Mouse (Mus musculus): ENCODE results near the gene Hlcs. TPM values are rescaled to one million over a fixed set of nuclear protein-coding genes. Genes with fewer than 3 reads are reported as not detected.

Hlcs gene
- polyA plus RNA-seq, 1 experiment from 2014 or later = 2.1 TPM

- Histone ChIP-seq H3K27me3 (no peaks in the 10 kb centered on the region), H3K4me2 (no peak overlapping the region), H3K27ac (replicated peaks) (no peak overlapping the region), H3K9ac (no peak overlapping the region), H3K4me1 (replicated peaks) (0 out of 2 replicates have a peak, but pooled peaks cover 3% of the 10 kb centered on the region), H3K36me3 (replicated peaks) (no peaks in the 10 kb centered on the region), H3K9me3 (replicated peaks) (no peaks in the 10 kb centered on the region), H3K4me3 (replicated peaks) (no peak overlapping the region)
- ATAC-seq (ENCODE audit: insufficient read depth) = no peak
- 65% methylated on average over 5 of the region's 5 CpGs for WGBS (ENCODE audit: insufficient replicate concordance)
These were observed 123.1 kb downstream of the Hlcs start for GRCm38 (mm10) chr16:94190256-94190655.

- WGBS (ENCODE audit: insufficient replicate concordance) = 67% methylated on average over 12 of the region's 12 CpGs
- Histone ChIP-seq H3K4me1 (replicated peaks) (0 out of 2 replicates have a peak, but pooled peaks cover 3% of the 10 kb centered on the region), H3K9ac (no peak overlapping the region), H3K4me3 (replicated peaks) (no peak overlapping the region), H3K4me2 (no peak overlapping the region), H3K27me3 (no peaks in the 10 kb centered on the region), H3K27ac (replicated peaks) (no peak overlapping the region), H3K9me3 (replicated peaks) (no peaks in the 10 kb centered on the region), H3K36me3 (replicated peaks) (no peaks in the 10 kb centered on the region)
- ATAC-seq (ENCODE audit: insufficient read depth) = no peak
These were observed 126.8 kb downstream of the Hlcs start for GRCm38 (mm10) chr16:94186526-94186925.

- Histone ChIP-seq H3K27me3 (no peaks in the 10 kb centered on the region), H3K9me3 (replicated peaks) (no peaks in the 10 kb centered on the region), H3K9ac (no peak overlapping the region), H3K36me3 (replicated peaks) (no peaks in the 10 kb centered on the region), H3K4me2 (no peak overlapping the region), H3K4me1 (replicated peaks) (0 out of 2 replicates have a peak, but pooled peaks cover 3% of the 10 kb centered on the region), H3K4me3 (replicated peaks) (no peak overlapping the region), H3K27ac (replicated peaks) (no peak overlapping the region)
- ATAC-seq (ENCODE audit: insufficient read depth) = no peak
- 22% methylated on average over 16 of the region's 16 CpGs for WGBS (ENCODE audit: insufficient replicate concordance)
These were observed 127.9 kb downstream of the Hlcs start for GRCm38 (mm10) chr16:94185430-94185829.

- H3K9ac ChIP-seq = no peak overlapping the region
- no peaks in the 10 kb centered on the region for H3K9me3 ChIP-seq (replicated peaks)
- 41% methylated on average over 12 of the region's 12 CpGs for WGBS (ENCODE audit: insufficient replicate concordance)
- peaks cover 6% of the 10 kb centered on the region for H3K27me3 ChIP-seq
- no peak for ATAC-seq (ENCODE audit: insufficient read depth)
- H3K27ac ChIP-seq (replicated peaks) = no peak overlapping the region
- H3K4me3 ChIP-seq (replicated peaks) = no peak overlapping the region
- no peaks in the 10 kb centered on the region for H3K36me3 ChIP-seq (replicated peaks)
- H3K4me2 ChIP-seq = no peak overlapping the region
- H3K4me1 ChIP-seq (replicated peaks) = no peaks in the 10 kb centered on the region
These were observed 133.1 kb downstream of the Hlcs start for GRCm38 (mm10) chr16:94180122-94180870.

GRCm38 (mm10) chr16:94179341-94180121, 133.8 kb downstream of the Hlcs start:
- no peak for ATAC-seq (ENCODE audit: insufficient read depth)
- no peak overlapping the region for H3K27ac ChIP-seq (replicated peaks)
- H3K36me3 ChIP-seq (replicated peaks) = no peaks in the 10 kb centered on the region
- H3K4me2 ChIP-seq = no peak overlapping the region
- H3K27me3 ChIP-seq = peaks cover 6% of the 10 kb centered on the region
- no peaks in the 10 kb centered on the region for H3K4me1 ChIP-seq (replicated peaks)
- no peak overlapping the region for H3K4me3 ChIP-seq (replicated peaks)
- H3K9ac ChIP-seq = no peak overlapping the region
- WGBS (ENCODE audit: insufficient replicate concordance) = 47% methylated on average over 25 of the region's 25 CpGs
- no peaks in the 10 kb centered on the region for H3K9me3 ChIP-seq (replicated peaks)

- H3K27ac ChIP-seq (replicated peaks) = no peak overlapping the region
- H3K27me3 ChIP-seq = peaks cover 6% of the 10 kb centered on the region
- no peaks in the 10 kb centered on the region for H3K36me3 ChIP-seq (replicated peaks)
- H3K9ac ChIP-seq = no peak overlapping the region
- no peak for ATAC-seq (ENCODE audit: insufficient read depth)
- no peaks in the 10 kb centered on the region for H3K4me1 ChIP-seq (replicated peaks)
- H3K9me3 ChIP-seq (replicated peaks) = no peaks in the 10 kb centered on the region
- WGBS (ENCODE audit: insufficient replicate concordance) = 63% methylated on average over 16 of the region's 16 CpGs
- H3K4me3 ChIP-seq (replicated peaks) = no peak overlapping the region
- no peak overlapping the region for H3K4me2 ChIP-seq
These were observed 134.7 kb downstream of the Hlcs start for GRCm38 (mm10) chr16:94178441-94179220.

- WGBS (ENCODE audit: insufficient replicate concordance) = 27% methylated on average over 21 of the region's 21 CpGs
- Histone ChIP-seq H3K9ac (no peak overlapping the region), H3K36me3 (replicated peaks) (no peaks in the 10 kb centered on the region), H3K4me2 (no peak overlapping the region), H3K9me3 (replicated peaks) (no peaks in the 10 kb centered on the region), H3K4me3 (replicated peaks) (no peak overlapping the region), H3K27me3 (peaks cover 6% of the 10 kb centered on the region), H3K27ac (replicated peaks) (no peak overlapping the region), H3K4me1 (replicated peaks) (no peaks in the 10 kb centered on the region)
- ATAC-seq (ENCODE audit: insufficient read depth) = no peak
These were observed 136.1 kb downstream of the Hlcs start for GRCm38 (mm10) chr16:94176997-94177857.

- Histone ChIP-seq H3K9ac (no peak overlapping the region), H3K9me3 (replicated peaks) (no peaks in the 10 kb centered on the region), H3K4me1 (replicated peaks) (no peaks in the 10 kb centered on the region), H3K27me3 (peaks cover 6% of the 10 kb centered on the region), H3K4me3 (replicated peaks) (no peak overlapping the region), H3K36me3 (replicated peaks) (no peaks in the 10 kb centered on the region), H3K27ac (replicated peaks) (no peak overlapping the region), H3K4me2 (no peak overlapping the region)
- WGBS (ENCODE audit: insufficient replicate concordance) = 57% methylated on average over 7 of the region's 7 CpGs
- ATAC-seq (ENCODE audit: insufficient read depth) = no peak
These were observed 137.9 kb downstream of the Hlcs start for GRCm38 (mm10) chr16:94175366-94175986.

GRCm38 (mm10) chr16:94173361-94173760, 140.0 kb downstream of the Hlcs start:
- Histone ChIP-seq H3K27ac (replicated peaks) (no peak overlapping the region), H3K9ac (no peak overlapping the region), H3K4me1 (replicated peaks) (no peaks in the 10 kb centered on the region), H3K4me2 (no peak overlapping the region), H3K36me3 (replicated peaks) (no peaks in the 10 kb centered on the region), H3K9me3 (replicated peaks) (no peaks in the 10 kb centered on the region), H3K27me3 (no peaks in the 10 kb centered on the region), H3K4me3 (replicated peaks) (no peak overlapping the region)
- WGBS (ENCODE audit: insufficient replicate concordance) = 58% methylated on average over 1 of the region's 1 CpGs
- no peak for ATAC-seq (ENCODE audit: insufficient read depth)

GRCm38 (mm10) chr16:94170218-94170617, 143.2 kb downstream of the Hlcs start:
- H3K27ac ChIP-seq (replicated peaks) = no peak overlapping the region
- H3K4me1 ChIP-seq (replicated peaks) = no peaks in the 10 kb centered on the region
- WGBS (ENCODE audit: insufficient replicate concordance) = 58% methylated on average over 4 of the region's 4 CpGs
- no peak for ATAC-seq (ENCODE audit: insufficient read depth)
- no peak overlapping the region for H3K9ac ChIP-seq
- no peaks in the 10 kb centered on the region for H3K27me3 ChIP-seq
- no peaks in the 10 kb centered on the region for H3K9me3 ChIP-seq (replicated peaks)
- H3K36me3 ChIP-seq (replicated peaks) = no peaks in the 10 kb centered on the region
- H3K4me3 ChIP-seq (replicated peaks) = no peak overlapping the region
- no peak overlapping the region for H3K4me2 ChIP-seq
